Mouse (Mus musculus): ENCODE measurements at regions not wholly inside any gene's neighbourhood (a gene's known extent, or its start where the extent isn't known, plus 50 kb on each side); places are given as distances from the start of the nearest gene placed in this dataset.

DNA sequence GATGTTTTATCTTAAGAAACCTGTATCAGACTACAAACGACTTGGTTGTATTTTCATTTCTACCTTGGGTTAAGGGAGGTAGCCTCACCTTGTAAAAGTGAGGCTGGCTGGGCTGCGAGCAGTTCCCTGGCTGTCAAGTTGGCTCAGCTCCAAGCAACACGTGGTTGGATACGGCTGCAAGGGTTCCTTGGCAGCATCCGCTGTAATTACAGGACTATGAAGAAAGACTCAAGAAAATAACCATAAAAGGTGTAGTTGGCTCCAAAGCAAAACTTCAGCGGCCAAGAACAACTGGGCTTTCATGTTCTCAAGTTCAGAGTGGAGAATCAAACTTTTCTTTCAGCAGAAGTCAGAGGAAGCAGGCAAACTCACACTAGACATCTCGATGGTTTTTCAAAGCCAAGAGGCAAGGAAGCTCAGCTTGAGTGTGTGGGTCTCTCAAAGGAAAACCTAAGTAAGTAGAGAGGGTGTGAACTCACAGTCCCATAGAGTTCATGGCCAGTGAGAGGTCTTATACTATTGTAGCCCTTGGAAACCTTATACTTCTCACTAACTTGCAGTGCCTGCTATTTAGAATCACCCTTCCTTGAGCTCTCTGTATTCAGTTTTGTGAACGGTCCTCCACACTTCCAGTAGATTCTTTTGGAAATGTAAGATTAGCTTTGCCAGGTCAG, 676.1 kb downstream of the Egfem1 start:
- TF ChIP-seq CTCF (IDR thresholded peaks at IDR 0.05) (no peak), EP300 (IDR thresholded peaks at IDR 0.05) (no peak)

Data from lung, postnatal 0 days (tissue).